Mouse (Mus musculus) urinary bladder, postnatal 10 days (tissue): ENCODE measurements around the gene Tnf.

ENCODE experiments used
- DNase-seq: peaks from one replicate; pipeline ENCODE4 v3.0.0; 2022; ENCODE audit warnings: low spot score

Tnf gene

DNA sequence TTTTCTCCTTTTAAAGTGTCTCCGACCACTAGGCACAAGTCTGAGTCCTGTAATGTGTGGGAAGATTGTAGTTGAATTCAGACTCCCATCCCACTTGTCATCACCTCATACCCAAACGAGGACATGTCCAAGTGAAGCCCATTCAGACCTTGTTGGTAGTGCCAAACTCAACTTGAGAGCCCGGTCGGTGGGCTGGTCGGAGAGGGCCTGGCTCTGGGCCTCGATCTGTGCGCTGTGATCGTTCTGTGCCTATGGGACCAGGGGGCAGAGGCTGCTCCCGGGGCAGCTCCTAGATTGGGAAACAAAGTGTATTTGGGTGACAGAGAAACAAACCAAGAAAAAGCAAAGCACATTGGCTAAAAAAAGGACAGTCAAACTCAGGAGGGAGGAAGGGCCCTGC lies 48.7 kb downstream of the Tnf start:
- no peak for DNase-seq

DNA sequence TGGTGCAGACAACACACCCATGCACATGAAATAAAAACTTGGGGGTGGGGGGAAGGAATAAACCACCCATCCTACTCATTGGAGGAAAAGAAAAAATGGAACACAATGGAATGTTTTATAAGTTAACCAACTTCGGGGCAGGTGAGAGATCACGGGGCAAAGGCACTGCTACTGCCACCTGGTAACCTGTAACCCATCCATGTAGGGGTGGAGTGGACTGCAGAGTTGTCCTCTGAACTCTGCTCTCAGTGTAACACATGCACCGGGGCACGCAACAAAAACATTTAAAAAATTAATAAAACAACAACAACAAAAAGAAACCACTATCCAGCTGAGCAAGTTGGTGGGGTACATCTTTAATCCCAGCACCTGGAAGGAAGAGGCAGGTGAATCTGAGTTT lies 49.7 kb downstream of the Tnf start:
- no peak for DNase-seq
